Mouse (Mus musculus): Measurements from ENCODE around the gene Tmeff2.

Gene Tmeff2

DNA sequence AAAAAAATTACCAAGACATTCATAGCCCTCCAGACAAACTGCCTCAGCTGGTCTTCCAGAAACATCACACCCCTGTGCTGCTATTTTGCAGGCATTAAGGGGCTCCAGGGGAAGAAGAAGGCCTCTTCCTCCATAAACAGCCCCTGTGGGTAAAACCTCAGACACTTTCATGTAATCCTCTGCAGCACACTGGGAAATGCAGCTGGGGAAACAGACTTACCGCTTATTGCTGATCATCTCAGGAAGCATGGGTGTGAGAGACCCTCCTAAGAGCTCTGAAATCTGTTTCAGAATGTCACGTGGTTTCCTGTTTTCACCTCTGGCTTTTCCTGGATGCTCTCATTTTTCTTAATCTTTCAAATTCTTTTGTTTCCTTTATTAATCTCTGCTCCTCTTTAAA lies 204.3 kb downstream of the Tmeff2 start:
- no peak for DNase-seq (ENCODE audit: low spot score in 2 of 2)

DNA sequence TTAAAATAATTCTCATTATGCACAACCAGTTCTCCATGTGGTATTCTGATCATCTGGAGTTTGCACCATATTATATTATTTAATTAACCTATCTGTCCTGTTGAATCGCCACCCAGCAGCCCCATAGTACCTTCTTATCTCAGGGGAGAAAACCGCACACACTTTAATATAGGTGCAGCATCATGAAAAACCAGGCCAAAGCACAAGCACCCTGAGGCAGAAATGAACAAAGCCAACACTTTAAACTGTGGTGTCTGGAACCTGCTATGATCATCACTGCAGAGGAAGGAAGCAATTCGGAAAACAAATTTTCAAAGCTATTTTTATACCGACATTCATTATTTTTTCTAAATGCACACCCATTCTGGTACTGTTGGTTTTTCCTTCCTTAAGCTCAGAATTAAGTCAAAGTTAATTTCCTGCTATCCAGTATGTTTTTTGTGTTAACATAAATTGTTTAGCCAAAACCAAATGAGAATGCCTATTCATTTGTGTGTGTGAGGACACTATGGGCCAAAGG lies 206.0 kb downstream of the Tmeff2 start:
- no peak for DNase-seq (ENCODE audit: low spot score in 2 of 2)

DNA sequence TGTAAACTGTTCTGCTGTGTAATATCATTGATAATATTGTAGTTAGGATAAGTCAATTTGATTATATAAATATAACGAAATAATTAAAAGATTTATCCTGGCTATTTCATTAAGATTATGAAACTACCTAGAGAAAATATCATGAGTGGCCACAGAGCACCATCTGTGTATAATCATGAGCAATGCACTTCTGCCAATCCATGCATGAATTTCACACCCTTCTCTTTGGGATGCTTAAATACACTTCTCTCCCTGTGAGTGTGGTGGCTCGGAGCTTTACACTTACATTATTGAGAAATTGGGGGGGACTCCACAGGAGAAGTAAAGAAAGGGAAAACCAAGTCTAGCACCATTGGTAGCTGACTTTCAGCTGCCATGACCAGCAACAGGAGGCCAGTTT lies 206.9 kb downstream of the Tmeff2 start:
- DNase-seq (ENCODE audit: low spot score in 2 of 2), result no peak

DNA sequence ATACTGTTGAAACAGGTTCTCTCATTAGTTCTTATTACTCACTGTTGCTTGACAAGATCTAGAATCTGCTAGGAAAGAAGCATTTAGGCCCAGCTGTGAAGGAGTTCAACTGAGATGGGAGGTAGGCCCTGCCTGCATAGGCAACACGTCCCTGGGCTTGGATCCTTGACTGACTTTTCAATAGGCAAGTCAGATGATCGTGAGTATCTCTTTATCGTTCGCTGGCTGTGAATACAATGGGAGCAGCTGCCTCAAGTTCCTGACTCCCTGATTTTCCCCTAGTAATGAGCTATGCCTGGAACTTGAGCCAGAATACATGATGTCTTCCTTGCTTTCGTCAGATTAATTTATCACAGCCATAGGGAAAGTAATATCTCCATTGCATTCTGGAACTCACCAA lies 214.3 kb downstream of the Tmeff2 start:
- no peak for DNase-seq (ENCODE audit: low spot score in 2 of 2)

DNA sequence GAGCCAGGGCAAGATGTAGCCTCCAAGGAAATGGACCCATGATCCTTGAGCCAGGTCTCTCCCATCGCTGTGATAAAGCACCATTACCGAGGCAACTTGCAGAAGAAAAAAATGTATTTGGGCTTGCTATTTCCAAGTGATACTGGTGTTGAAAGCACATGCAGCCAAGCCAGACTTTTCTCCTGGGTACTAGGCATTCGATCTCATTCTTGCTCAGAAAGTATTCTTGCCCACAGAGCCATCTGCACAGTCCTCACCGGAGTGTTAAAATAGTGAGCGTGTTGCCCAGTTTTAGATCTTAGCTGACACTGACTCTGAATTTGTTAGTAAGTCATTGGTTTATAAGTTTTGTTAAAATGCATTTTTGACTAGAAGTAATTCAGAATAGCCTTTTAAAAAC lies 215.3 kb downstream of the Tmeff2 start:
- no peak for DNase-seq (ENCODE audit: low spot score in 2 of 2)

DNA sequence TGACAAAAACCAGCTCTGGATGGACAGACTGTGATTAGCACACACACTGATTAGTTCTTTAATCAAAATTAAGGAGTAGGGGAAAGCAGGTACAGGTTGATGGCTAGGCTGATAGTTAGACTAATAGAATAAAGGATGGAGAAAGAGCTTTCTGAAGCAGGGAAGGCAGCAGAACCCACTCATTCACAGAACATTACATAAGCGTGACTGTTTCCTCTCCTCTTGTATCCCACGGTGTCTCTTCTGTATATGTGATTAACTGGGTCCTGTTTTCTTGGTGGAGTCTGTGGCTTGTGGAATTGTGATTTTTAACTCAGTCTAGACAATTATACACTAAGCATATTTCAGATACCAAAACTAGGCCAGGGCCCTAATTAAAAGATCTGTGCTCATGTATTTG lies 217.4 kb downstream of the Tmeff2 start:
- no peak for DNase-seq (ENCODE audit: low spot score in 2 of 2)

DNA sequence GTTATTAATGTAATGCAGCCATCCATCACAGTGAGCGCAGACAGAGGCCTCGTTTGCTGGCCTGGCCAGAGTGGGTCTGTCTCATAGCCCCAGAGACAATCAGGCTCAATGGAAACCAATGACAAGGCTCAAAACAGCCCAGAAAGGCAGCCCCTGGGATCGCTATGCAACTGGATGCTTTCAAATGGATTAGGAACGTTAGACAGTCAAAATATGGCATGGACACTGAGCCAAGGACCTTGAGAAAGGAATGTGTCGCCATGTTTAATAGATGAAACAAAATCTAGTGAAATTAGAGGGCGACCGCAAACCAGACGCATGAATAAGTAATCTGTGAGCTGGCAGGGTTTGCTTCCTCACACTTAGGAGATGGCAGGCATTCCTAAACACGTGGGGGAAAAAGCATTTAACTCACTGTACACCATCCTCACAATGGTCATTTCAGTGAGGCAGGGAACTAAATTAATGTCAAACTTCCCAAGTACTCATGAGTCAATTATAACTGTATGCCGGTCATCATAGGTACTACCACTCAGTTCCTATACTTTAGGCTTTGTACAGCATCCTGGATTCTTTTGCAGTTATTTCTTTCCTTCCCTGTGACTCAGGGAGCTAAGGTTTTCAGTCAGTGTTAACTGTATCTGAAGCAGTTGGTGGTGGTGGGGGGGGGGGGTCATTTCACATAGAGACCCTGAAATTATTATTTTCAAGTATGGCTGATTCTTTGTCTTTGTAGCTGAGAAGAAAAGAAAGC lies 225.4 kb downstream of the Tmeff2 start:
- no peak for DNase-seq (ENCODE audit: low spot score in 2 of 2)

DNA sequence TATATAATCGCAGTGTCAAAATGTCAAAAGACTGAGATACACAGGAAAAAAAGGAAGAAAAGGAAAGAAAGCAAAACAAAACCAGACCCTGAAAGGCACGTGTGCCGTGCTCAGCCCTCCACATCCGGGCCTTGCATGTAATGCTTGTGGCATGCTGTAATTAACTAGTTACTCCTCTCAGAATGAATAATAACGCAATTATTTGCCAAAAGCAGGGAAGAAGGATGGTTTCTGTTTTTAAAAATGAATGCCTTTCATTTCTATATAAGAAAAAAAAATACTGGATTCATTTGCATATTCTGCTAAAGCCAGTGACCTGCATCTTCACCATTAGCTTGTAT lies 225.9 kb downstream of the Tmeff2 start:
- DNase-seq (ENCODE audit: low spot score in 2 of 2), result no peak

DNA sequence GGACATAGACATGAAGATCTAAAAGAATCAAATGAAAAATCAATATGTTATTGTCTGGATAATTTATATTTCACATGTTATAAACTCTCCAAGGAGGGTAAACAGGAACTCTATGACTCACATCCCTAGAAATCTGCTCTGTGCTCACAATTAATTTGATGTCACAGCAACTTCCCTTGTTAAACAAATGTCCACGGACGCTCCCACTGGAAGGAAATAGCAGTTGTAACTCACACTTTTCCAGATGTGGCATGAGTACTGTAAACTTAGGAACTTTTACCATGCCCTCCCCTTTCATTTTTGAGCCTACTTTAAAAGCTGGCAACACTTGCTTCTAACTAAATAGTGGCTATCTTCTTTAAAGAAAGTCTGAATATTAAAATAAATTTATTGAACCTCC lies 236.3 kb downstream of the Tmeff2 start:
- no peak for DNase-seq (ENCODE audit: low spot score in 2 of 2)

DNA sequence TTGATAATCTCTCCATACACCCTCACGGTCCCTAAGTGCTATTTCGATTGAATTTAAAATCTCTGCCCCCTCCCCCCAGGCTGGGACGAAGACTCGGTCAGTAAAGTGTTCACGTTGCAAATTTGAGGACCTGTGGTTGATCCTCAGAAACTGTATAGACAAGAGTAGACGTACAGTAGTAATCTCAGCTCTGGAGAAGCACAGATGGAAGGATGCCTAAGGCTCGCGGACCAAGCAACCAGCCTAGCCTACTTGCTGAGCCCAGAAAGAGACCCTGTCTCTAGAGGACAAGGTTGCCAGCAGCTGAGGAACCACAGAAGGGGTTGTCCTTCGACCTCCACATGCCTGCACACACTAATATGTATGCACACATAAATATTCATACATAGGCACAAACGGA lies 239.2 kb downstream of the Tmeff2 start:
- DNase-seq (ENCODE audit: low spot score in 2 of 2), result no peak

DNA sequence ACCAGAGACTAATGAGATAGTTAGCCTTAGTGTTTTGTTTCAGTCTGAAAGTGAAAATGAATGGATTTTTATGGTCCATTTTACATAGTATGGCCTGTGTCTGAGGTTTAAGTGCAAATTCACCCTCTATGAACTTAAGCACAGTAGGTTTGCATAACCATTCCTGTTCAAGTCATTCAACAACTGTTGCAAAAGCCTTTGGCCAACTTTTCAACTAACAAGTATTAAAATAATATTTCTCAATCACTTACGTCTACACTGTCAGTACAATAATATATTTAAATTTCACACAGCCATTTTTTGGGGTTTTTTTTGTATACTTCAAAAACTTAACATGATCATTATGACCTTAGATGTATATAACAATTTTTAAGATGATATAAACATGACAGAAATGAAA lies 240.9 kb downstream of the Tmeff2 start:
- no peak for DNase-seq (ENCODE audit: low spot score in 2 of 2)

DNA sequence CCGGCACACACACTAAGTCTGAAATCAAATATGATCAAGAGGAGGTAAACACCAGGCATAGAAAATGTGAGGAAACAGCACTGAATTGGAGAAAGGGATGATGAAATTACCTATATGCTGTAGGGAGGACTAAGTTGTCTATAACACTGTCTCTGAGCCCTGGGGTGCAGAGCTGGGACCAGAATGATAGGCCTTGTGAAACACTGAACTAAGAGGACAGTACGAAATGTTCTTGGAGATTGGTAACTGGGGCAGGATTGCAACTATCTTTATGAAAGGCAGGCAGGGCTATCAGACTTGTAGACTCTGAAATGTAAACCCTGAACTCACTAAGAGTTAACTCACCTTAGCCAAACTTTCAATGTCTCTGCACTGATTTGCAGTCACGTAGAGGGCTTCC lies 242.3 kb downstream of the Tmeff2 start:
- DNase-seq (ENCODE audit: low spot score in 2 of 2), result no peak

DNA sequence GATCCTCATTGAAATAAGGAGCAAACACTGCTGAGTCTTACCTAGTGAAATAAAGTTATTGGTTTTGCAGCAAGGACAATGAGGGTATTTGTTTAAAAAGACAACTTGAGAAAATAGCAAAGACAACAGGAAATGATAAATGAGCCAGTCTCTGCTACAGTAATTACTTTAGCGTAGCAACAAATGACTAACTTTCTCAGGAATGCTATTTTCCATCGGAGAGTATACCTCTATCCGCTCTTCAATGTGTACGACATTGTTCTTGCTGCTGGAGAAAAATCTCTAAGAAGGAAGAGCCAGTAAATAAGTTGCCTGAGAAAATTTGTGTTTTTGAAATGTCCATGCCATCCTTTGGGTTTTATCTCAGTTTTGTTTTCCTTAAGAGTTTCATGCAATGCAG lies 245.2 kb downstream of the Tmeff2 start:
- DNase-seq (ENCODE audit: low spot score in 2 of 2), result no peak

DNA sequence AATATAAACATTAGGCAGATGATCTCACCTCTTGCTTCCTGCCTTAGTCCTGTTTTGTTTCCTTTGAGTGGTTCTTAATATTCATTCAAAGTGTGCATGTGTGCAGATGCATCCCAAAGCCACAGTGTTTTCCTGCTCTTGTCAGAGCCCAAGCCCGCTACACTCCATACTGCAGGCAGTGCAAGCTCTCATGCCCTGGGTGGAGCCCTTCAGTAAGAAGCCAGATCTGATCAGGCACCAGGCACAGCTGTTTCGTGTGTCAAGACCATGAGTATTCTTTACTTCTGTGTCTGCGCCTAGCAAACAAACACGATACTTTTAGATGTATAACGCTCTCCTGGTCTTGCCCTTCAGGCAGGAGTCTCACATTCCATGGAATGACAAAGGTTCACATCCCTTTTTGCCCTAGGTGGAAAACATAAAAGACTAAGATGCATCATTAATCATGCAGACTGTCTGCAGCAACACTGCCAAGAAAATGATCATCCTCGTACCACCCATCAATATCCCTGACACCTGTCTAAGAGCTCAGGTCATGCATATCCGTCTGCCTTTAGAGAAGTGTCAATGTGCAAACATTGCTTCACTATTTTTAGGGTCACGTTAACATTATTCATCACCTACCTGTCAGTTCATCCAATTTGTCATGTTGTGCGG lies 248.2 kb downstream of the Tmeff2 start:
- DNase-seq (ENCODE audit: low spot score in 2 of 2), result no peak

DNA sequence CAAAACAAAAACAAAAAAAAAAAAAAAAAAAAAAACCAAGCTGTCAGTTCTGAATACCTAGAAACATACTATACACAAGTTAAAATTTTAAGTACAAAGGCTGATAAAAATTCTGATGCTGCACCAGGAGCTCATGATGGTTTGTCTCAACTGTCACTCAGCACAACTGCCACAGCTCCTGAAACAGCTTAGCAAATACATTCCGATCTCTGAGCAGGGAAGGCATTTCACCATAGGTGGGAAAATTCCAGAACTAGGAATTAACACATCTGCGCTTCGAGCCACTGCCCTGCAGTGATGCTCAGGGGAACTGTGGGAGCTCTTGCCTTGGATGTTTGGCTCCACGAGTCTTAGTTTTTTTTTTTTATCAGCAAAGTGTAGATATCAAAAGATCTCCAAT lies 249.0 kb downstream of the Tmeff2 start:
- no peak for DNase-seq (ENCODE audit: low spot score in 2 of 2)

DNA sequence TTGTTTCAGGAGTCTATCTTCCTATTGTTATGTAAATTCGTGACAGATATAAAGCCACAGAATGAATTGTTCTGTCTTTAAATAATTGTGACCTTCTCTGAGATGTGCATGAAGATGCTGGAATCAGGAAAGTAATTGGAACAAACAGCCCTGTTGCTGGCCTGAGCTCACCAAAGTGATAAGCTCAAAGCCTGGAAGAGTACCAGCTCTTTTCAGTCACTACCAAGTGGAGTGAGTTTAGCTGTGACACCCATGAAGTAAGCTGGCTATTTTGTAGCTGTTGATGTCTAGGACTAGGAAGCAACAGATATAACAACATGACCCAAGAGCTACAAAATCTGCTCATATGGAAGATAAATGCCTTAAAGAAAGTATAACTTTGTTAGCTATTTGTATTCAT lies 249.4 kb downstream of the Tmeff2 start:
- no peak for DNase-seq (ENCODE audit: low spot score in 2 of 2)

DNA sequence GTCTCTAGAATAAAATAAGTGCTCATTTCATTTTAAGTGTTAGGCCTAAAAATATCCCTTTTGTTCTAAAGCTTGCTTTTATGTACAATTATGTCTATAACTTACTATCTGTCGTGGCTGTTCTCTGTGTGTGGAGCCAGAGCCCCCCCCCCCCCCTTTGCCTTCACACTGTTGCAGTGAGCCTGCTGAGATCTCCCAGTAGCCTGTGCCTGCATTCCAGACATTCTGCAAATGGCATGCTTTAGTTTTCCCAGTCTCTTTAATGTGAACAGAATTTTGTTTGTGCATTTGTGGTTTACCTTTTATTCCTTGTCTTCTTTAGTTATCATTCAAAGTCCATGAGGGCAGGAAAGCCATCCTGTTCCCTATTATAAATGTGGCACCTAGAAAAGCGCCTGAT lies 251.6 kb downstream of the Tmeff2 start:
- no peak for DNase-seq (ENCODE audit: low spot score in 2 of 2)

DNA sequence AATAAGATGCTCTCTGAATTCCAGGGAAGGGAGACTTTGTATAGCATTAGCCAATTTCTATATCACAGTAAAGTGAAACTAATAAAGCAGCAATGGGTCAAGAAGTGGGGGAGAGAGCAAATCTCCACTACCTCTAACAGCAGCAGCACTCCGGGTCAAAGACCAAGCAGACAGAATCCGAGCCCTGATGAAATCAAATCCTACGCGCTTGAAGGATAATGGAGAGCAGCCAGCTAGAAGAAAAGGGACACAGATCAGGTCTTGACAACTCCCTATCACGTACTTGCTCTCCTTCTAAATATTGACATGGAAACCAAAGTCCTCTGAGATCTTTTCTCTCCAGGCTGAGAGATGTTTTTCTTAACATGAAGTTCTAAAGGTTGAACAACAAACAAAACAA lies 252.4 kb downstream of the Tmeff2 start:
- DNase-seq (ENCODE audit: low spot score in 2 of 2), result no peak

DNA sequence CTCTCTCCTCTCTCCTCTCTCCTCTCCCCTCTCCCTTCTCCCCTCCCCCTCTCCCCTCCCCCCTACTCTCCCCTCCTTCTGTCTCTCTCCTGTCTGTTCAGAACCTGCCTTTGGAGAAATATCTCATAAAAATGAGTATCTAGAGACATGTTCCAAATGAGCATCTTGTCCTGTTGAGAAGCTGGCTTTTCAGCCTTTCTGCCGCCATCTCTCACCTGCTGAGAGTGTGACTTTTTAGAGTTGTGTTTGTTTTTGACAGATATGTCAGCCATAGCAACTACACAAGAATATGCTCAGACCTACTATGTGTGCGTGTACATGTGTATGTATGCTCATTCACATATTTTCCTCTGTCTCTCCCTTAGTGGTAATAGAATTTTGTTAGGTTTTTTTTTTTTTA lies 283.8 kb downstream of the Tmeff2 start:
- no peak for DNase-seq (ENCODE audit: low spot score in 2 of 2)

DNA sequence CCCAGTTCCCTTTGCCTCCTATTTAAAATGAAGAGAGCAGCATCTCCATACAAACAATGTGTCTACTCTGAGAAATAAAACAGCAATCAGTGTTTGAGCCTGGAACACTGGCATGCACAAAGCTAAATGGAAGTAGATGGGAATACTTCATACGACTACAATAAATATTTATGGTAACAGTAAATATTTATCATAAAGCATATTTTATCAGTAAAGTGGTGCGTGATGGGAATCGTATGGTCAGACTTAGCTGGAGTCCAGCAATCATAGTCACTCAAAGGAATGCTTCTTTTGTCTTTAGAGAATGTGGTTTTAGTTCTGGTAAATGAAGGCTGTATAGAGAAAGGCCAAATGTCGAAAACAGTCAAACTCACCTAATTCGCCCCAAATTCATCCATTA lies 288.6 kb downstream of the Tmeff2 start:
- no peak for DNase-seq (ENCODE audit: low spot score in 2 of 2)

DNA sequence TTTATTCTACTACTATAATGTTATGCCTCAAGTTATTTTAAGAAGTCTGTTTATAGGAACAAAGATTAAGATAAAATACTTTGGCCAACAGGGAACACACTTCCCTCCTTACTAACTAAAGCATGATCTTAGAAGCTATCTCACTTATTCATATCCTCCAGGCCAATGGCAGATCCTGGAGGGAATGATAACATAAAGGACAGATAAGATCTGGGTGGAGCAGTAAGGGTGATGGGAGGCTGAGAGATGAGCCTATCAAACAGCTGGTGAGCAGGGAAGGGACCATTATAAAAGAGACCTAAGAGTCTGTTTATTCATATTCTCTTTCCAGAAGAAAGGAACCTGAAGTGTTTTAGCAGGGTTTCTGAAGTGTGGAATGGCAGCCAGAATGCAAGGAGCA lies 290.8 kb downstream of the Tmeff2 start:
- no peak for DNase-seq (ENCODE audit: low spot score in 2 of 2)

DNA sequence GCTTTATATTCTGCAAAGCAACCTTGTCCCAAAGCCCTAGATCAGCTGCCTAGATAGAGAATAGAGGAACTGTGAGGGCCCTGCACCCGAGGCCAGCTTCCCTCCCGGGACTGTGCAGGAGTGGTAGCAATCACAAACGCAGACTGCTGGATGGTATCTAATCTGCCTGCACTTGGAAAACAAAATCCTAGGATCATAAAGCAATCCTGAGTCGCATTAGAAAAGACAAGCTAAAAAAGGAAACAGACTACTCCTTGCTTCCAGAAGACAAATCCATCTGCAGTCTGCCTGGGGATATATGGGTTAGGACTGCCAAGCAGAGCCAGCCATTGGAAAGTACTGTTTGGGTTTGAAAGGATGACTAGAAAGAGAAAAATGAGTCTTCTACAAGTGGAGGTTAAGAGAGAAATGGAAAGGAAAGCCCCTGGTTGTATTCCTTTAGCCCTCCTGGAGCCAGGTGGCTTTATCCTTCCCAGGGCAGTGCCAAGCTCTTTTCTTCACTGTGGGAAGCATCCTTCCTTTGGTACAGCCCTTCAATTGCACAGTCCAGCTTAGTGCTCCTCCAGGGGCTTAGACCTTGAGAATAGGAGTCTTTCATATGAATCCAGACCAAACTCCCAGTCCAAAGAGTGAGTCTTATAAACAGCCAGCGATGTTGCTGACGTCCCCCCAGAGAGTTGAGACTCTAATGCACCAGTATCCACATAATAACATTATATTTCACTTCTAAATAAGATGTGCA lies 291.6 kb downstream of the Tmeff2 start:
- no peak for DNase-seq (ENCODE audit: low spot score in 2 of 2)

All from spleen, postnatal 14 days (tissue).